Mouse (Mus musculus): Measurements from ENCODE around the gene 1700023F06Rik. TPM values are rescaled to one million over a fixed set of nuclear protein-coding genes. Genes with fewer than 3 reads are reported as not detected.
A peak's percentile ranks its signal among the peaks of the same experiment; 100 is the strongest.

The 1700023F06Rik gene
- not detected in 2 replicates for total RNA-seq (2014; rRNA removed)
- polyA plus RNA-seq (2012; rRNA removed) = not detected in 2 replicates

DNA sequence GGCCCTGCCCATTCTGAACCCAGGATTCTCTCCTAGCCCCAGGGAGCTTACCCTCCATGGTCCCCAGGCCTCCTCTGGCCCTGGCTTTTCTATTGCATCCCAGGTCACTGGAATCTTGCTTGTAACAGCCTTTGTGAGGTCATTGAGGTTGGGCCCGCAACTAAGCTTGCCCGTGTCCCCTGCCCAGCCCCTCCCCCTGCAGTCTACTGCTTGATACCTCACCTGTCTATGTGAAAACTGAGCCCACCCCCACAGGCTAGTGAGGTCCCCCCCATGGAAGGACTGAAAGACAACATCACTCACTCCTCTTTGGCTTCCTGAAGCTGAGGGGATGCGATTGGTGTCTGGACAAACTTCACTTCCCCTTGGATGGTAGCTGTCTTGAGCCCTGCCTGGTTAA is at the start of gene 1700023F06Rik:
Gene 1700023F06Rik, minus strand, starts transcription at position 101 of the 400 bp plus-strand sequence.
- H3K27ac ChIP-seq (replicated peaks; ENCODE audit: insufficient read depth, low read depth, low read length) = no peak within 1 kb of the TSS
- H3K36me3 ChIP-seq (ENCODE audit: control insufficient read depth, insufficient read depth, low read length) = no peaks in the 10 kb centered on the region
- H3K9ac ChIP-seq (ENCODE audit: low read depth, low read length) = no peak within 1 kb of the TSS
- H3K4me3 ChIP-seq (ENCODE audit: insufficient read depth, low read depth, low read length) = no peak within 1 kb of the TSS
- 87% methylated on average over 3 of the region's 3 CpGs for WGBS
- no peak for DNase-seq (ENCODE audit: extremely low read depth, low read depth, low spot score)
- TF ChIP-seq POLR2A (IDR thresholded peaks at IDR 0.05; ENCODE audit: extremely low read depth, insufficient read depth, low read length) (no peak), CTCF (IDR thresholded peaks at IDR 0.05; ENCODE audit: low read depth, low read length) (no peak)
- H3K4me1 ChIP-seq (ENCODE audit: control insufficient read depth, insufficient read depth, low read length) = no peaks in the 10 kb centered on the region
- H3K27me3 ChIP-seq (ENCODE audit: control insufficient read depth, insufficient read depth, low read length) = no peaks in the 10 kb centered on the region
- no peaks in the 10 kb centered on the region for H3K79me2 ChIP-seq (ENCODE audit: control insufficient read depth, insufficient read depth, low read length)

- Histone ChIP-seq H3K27ac (replicated peaks; ENCODE audit: insufficient read depth, low read depth, low read length) (no peak overlapping the region), H3K4me3 (ENCODE audit: insufficient read depth, low read depth, low read length) (no peak overlapping the region), H3K9ac (ENCODE audit: low read depth, low read length) (no peak overlapping the region), H3K36me3 (ENCODE audit: control insufficient read depth, insufficient read depth, low read length) (no peaks in the 10 kb centered on the region), H3K79me2 (ENCODE audit: control insufficient read depth, insufficient read depth, low read length) (peaks cover 19% of the 10 kb centered on the region; the same call in 1 of the 2 replicates), H3K27me3 (ENCODE audit: control insufficient read depth, insufficient read depth, low read length) (no peaks in the 10 kb centered on the region), H3K4me1 (ENCODE audit: control insufficient read depth, insufficient read depth, low read length) (peaks cover 10% of the 10 kb centered on the region)
- WGBS = 83% methylated on average over 4 of the region's 4 CpGs
- TF ChIP-seq CTCF (IDR thresholded peaks at IDR 0.05; ENCODE audit: low read depth, low read length) (no peak), POLR2A (IDR thresholded peaks at IDR 0.05; ENCODE audit: extremely low read depth, insufficient read depth, low read length) (no peak)
- no peak for DNase-seq (ENCODE audit: extremely low read depth, low read depth, low spot score)
Observed at GRCm38 (mm10) chr11:103257938-103258481, 49.7 kb upstream of the 1700023F06Rik start.

GRCm38 (mm10) chr11:103253605-103254004 is 45.2 kb upstream of the 1700023F06Rik start:
- Histone ChIP-seq H3K9ac (ENCODE audit: low read depth, low read length) (no peak overlapping the region), H3K4me3 (ENCODE audit: insufficient read depth, low read depth, low read length) (no peak overlapping the region), H3K27me3 (ENCODE audit: control insufficient read depth, insufficient read depth, low read length) (no peaks in the 10 kb centered on the region), H3K79me2 (ENCODE audit: control insufficient read depth, insufficient read depth, low read length) (peaks cover 11% of the 10 kb centered on the region; the same call in 1 of the 2 replicates), H3K36me3 (ENCODE audit: control insufficient read depth, insufficient read depth, low read length) (no peaks in the 10 kb centered on the region), H3K4me1 (ENCODE audit: control insufficient read depth, insufficient read depth, low read length) (no peaks in the 10 kb centered on the region; the same call in 1 of the 2 replicates), H3K27ac (replicated peaks; ENCODE audit: insufficient read depth, low read depth, low read length) (no peak overlapping the region)
- WGBS = 91% methylated on average over 5 of the region's 5 CpGs
- no peak for TF ChIP-seq CTCF (IDR thresholded peaks at IDR 0.05; ENCODE audit: low read depth, low read length)
- TF ChIP-seq POLR2A (IDR thresholded peaks at IDR 0.05; ENCODE audit: extremely low read depth, insufficient read depth, low read length) = no peak
- DNase-seq (ENCODE audit: extremely low read depth, low read depth, low spot score) = no peak

DNA sequence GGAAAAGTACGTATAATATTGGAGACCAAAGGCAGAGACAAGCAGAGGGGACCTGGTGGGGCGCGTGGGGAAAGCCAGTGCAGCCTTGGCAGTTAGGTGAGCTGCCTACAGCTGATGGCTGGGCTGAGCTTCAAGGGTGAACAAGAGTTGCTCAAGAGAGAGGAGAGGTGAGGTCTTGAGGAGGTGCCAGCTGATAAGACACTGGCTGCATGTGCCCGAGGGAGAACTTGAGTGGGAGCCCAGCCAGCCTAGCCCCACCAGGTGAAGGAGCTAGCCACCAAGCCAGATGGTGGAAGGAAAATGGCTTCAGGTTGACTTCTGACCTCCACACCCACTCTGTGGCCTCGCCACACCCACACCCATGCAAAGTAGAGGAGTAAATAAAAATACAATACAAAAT is 44.0 kb upstream of the 1700023F06Rik start:
- H3K4me1 ChIP-seq (ENCODE audit: control insufficient read depth, insufficient read depth, low read length) = no peaks in the 10 kb centered on the region; the same call in 1 of the 2 replicates
- TF ChIP-seq POLR2A (IDR thresholded peaks at IDR 0.05; ENCODE audit: extremely low read depth, insufficient read depth, low read length) (no peak), CTCF (IDR thresholded peaks at IDR 0.05; ENCODE audit: low read depth, low read length) (no peak)
- no peak overlapping the region for H3K27ac ChIP-seq (replicated peaks; ENCODE audit: insufficient read depth, low read depth, low read length)
- no peak overlapping the region for H3K9ac ChIP-seq (ENCODE audit: low read depth, low read length)
- H3K27me3 ChIP-seq (ENCODE audit: control insufficient read depth, insufficient read depth, low read length) = no peaks in the 10 kb centered on the region
- H3K36me3 ChIP-seq (ENCODE audit: control insufficient read depth, insufficient read depth, low read length) = no peaks in the 10 kb centered on the region
- H3K4me3 ChIP-seq (ENCODE audit: insufficient read depth, low read depth, low read length) = no peak overlapping the region
- 84% methylated on average over 5 of the region's 5 CpGs for WGBS
- H3K79me2 ChIP-seq (ENCODE audit: control insufficient read depth, insufficient read depth, low read length) = peaks cover 11% of the 10 kb centered on the region; the same call in 1 of the 2 replicates
- no peak for DNase-seq (ENCODE audit: extremely low read depth, low read depth, low spot score)

- Histone ChIP-seq H3K27ac (replicated peaks; ENCODE audit: insufficient read depth, low read depth, low read length) (no peak overlapping the region), H3K9ac (ENCODE audit: low read depth, low read length) (no peak overlapping the region), H3K4me1 (ENCODE audit: control insufficient read depth, insufficient read depth, low read length) (no peaks in the 10 kb centered on the region; the same call in 1 of the 2 replicates), H3K36me3 (ENCODE audit: control insufficient read depth, insufficient read depth, low read length) (no peaks in the 10 kb centered on the region), H3K79me2 (ENCODE audit: control insufficient read depth, insufficient read depth, low read length) (peaks cover 7% of the 10 kb centered on the region; the same call in 1 of the 2 replicates), H3K27me3 (ENCODE audit: control insufficient read depth, insufficient read depth, low read length) (no peaks in the 10 kb centered on the region), H3K4me3 (ENCODE audit: insufficient read depth, low read depth, low read length) (no peak overlapping the region)
- WGBS = 96% methylated on average over 3 of the region's 3 CpGs
- TF ChIP-seq CTCF (IDR thresholded peaks at IDR 0.05; ENCODE audit: low read depth, low read length) = no peak
- no peak for TF ChIP-seq POLR2A (IDR thresholded peaks at IDR 0.05; ENCODE audit: extremely low read depth, insufficient read depth, low read length)
- DNase-seq (ENCODE audit: extremely low read depth, low read depth, low spot score) = no peak
Observed at GRCm38 (mm10) chr11:103250324-103250723, 42.0 kb upstream of the 1700023F06Rik start.

GRCm38 (mm10) chr11:103249509-103249908 is 41.2 kb upstream of the 1700023F06Rik start:
- Histone ChIP-seq H3K36me3 (ENCODE audit: control insufficient read depth, insufficient read depth, low read length) (no peaks in the 10 kb centered on the region), H3K4me1 (ENCODE audit: control insufficient read depth, insufficient read depth, low read length) (no peaks in the 10 kb centered on the region; the same call in 1 of the 2 replicates)

More at GRCm38 (mm10) chr11:103249509-103249908, 41.2 kb upstream of the 1700023F06Rik start:
- WGBS = 70% methylated on average over 6 of the region's 6 CpGs
- H3K9ac ChIP-seq (ENCODE audit: low read depth, low read length) = no peak overlapping the region; the same call in 1 of the 2 replicates
- peak overlapping the region; percentile 46; the same call in 1 of the 2 replicates for H3K27ac ChIP-seq (replicated peaks; ENCODE audit: insufficient read depth, low read depth, low read length)
- TF ChIP-seq POLR2A (IDR thresholded peaks at IDR 0.05; ENCODE audit: extremely low read depth, insufficient read depth, low read length) = no peak
- TF ChIP-seq CTCF (IDR thresholded peaks at IDR 0.05; ENCODE audit: low read depth, low read length) = no peak
- no peak overlapping the region for H3K4me3 ChIP-seq (ENCODE audit: insufficient read depth, low read depth, low read length)
- peak; percentile 35 for DNase-seq (ENCODE audit: extremely low read depth, low read depth, low spot score)
- peaks cover 7% of the 10 kb centered on the region; the same call in 1 of the 2 replicates for H3K79me2 ChIP-seq (ENCODE audit: control insufficient read depth, insufficient read depth, low read length)
- H3K27me3 ChIP-seq (ENCODE audit: control insufficient read depth, insufficient read depth, low read length) = no peaks in the 10 kb centered on the region
